Mouse (Mus musculus) heart, adult 9 months (tissue): ENCODE measurements around the gene Wwc1.

Experiments used
- DNase-seq, 2 experiments: peaks; one replicate each; pipeline ENCODE4 v3.0.0; 2022; ENCODE audit warnings: low spot score in 2 of 2

Wwc1 gene

DNA sequence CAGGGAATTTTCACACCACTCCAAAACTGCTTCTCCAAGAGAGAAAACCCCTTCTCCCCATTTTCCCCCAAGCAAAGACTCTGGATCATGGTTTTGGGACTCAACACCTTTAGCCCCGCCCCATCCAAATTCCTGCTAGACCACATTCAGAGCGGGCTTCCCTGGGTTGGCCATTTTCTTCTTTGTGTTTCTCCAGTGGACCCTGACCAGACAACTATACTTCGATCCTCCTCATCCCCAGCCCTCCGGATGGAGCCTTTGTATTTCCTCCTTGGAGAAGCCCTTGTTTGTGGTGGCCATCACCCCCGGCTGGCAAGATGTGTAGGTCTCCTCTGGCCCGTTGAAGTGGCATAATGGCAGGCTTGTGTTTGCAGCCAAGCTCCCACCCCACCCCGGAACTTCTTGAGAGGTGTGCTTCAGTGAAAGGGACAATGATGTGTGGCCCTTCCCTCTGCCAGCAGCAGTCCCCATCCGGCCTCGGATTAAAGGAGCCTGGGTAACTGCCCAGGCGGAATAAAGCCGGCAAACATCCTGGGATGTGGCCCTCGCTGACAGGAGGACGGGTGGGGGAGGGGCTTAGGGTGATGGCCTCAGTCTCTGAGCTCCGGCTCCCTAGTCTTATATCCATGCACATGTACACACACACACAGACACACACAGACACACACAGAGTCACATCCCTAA lies 46.8 kb downstream of the Wwc1 start:
- no peak for DNase-seq

DNA sequence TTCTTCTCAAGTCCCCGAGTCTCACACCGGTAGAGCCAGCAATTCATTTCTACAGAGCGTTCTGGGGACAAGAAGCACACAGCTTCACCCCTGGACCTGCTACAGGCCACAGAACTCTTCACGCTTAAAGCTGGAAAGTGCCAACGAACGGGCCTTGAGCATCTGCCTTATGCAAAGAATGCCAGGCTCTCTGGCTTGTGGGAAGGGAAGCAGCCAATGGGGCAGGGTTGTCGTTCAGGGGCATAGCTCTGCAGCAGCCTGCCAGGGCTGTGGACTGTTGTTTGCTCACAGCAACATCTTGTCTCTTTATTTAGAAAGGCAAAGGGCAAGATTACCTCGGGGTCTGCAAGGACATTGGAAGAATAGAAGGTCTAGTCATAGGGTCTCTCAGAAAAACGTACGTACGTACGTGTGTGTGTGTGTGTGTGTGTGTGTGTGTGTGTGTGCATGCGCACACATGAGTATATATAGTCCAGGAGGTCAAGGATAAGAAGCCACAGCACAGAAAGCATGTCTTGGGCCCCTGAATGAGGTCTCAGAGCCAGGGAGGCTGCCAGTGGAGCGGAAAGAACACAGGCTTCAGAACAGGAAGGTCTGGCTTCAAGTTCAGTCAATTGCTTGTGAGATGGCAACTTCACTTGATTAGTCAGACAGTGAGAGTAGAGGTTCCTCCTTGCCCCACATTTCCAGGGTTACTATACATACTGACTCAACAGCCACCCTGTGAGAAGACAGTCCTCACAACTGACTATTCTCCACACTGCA lies 48.0 kb downstream of the Wwc1 start:
- DNase-seq = no peak

- no peak for DNase-seq
Observed at GRCm38 (mm10) chr11:35930511-35931060, 49.7 kb downstream of the Wwc1 start.

- DNase-seq = no peak
Observed at GRCm38 (mm10) chr11:35928453-35928852, 51.9 kb downstream of the Wwc1 start.

DNA sequence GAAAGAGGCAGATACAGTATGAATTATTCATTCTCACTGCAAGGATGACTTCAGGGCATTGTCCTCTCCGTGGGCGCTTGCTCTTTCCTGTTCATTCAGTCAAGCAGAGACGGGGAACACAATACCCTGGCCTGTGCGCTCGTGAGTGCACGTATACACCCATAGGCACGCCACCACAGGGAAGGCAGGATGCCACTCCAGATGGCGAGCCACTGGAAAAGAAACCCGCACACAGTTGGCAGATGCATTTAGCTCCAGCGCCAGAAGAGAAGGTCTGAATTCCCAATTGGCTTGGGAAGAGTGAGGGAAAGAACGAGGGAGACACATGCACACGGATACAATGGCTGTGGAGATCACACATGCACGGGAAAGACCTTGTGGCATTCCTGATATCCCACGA lies 53.0 kb downstream of the Wwc1 start:
- no peak for DNase-seq

GRCm38 (mm10) chr11:35925592-35925991 lies 54.7 kb downstream of the Wwc1 start:
- no peak for DNase-seq

DNA sequence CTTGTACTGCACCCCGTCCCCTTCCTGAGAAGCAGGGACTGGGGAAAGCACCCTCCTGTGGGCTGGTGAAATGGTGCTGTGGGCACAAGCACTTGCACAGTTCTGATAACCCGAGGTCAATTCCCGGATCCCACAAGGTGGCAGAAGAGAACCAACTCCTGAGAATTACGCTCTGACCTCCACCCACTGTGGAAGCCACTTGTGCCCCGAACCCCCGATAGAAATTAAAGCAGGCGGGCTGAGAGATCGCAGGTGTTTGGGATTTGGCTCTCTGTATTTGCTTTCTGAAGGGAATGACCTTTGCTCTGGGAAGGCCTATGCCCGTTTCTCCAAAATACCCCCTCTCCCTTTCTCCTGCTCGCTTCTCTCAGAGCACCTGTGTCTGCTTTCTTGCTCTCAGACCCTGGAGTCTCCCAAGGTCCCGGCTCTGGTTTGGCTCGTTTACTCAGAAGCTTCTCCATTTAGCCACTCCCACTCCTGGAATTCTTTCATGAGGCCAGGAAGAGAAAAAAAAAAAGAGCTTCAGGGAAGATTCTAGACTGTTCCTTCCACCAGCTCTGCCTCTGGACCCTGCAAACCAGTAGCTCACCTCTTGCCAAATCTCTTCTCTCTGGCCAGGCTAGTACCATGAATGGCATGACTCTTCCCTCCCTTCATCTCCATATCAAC lies 58.0 kb downstream of the Wwc1 start:
- DNase-seq = no peak

DNA sequence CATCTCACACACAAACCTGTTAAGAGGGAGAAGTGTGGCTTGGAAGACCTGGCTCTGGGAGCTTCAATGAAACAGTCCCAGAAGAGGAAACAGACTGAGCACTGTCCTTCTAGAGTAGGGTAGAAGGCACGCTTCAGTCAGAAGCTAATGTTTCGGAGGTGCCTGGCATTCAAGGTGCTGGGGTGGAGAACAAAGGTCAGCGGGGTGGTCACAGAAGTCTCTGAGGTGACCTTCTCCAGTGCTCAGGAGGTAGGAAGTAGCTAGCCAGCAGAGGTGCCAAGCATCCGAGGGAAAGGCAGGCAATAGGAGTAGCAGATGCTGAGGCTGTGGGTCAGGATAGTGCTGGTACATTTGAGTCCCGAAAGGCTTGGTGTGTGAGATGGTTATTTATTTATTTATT lies 59.6 kb downstream of the Wwc1 start:
- DNase-seq = no peak

DNA sequence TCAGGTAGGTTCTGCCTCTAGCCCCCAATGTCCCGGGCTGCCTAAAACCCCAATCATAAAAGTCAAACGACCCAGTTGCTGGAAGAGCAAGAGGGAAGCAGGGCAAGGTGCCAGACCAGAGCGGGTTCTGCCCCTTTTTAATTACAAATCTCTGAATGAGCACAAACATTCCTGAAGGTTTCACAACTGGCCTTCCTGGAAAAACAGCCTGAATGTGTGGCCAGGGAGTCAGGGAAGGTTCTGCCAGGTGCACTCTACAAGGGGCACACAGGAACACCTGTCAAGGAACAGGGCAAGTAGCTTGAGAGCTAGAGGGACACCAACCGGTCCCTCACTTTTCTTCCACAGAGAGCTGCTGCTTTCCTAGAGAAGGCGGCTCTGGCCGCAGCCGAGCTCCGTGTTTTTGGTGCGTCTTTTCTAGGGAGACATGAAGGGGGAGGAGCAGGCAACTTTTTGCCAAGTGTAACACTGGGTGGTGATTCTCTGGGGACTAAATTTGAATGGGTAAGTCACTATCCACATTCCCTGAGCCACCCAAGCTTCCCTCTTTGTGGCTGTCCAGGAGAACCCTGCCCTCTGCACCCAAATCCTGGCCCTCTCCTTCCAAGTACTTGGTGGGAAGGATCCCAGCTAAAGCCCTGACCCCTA lies 60.3 kb downstream of the Wwc1 start:
- DNase-seq = no peak

DNA sequence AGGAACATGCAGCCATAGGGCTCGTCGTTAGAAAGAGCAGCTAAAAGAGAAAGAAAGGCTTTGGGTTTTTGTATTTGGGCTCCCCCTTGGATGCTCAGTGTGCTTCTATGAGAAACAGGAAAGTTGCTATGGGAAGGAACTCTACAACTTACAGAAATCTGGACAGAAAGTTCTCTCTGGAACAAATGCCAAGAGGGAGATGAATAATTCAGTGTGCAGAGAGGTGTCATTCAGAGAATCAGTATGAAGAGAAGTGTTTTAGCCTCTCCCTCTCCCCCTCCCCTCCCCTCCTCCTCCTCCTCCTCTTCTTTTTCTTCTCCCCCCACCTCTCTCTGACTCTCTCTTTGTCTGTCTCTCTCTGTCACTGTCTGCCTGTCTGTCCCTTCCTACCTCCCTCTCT lies 60.9 kb downstream of the Wwc1 start:
- no peak for DNase-seq

GRCm38 (mm10) chr11:35916466-35917185 lies 63.7 kb downstream of the Wwc1 start:
- DNase-seq = no peak

GRCm38 (mm10) chr11:35915546-35915945 lies 64.8 kb downstream of the Wwc1 start:
- DNase-seq = no peak

DNA sequence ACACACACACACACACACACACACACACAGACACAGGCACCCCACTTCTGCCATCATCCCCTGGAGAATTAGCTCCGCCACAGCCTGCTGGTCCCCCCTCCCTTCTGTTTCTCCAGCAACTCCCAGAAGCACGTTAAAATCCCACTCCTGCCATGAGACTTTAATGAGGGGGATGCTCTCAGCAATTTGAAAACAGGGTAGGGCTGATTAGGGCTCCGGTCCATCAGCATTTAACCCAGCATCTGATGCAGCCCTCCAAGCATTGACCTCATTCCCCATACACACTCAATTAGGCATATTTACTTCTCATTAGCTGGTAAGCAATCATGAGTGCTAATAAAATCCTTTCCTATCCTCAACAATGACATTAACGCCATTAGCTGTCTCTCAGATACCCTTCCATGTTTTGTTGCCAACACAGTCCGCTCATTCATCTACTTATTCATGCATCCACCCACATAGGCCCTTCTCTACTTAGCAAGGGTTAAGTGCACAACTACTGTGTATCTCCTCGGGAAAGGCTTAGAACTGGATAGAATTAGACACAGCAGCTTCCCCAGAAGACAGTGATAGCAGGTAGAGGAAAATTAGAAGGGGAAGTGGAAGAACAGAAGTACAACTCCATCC lies 66.8 kb downstream of the Wwc1 start:
- no peak for DNase-seq

DNA sequence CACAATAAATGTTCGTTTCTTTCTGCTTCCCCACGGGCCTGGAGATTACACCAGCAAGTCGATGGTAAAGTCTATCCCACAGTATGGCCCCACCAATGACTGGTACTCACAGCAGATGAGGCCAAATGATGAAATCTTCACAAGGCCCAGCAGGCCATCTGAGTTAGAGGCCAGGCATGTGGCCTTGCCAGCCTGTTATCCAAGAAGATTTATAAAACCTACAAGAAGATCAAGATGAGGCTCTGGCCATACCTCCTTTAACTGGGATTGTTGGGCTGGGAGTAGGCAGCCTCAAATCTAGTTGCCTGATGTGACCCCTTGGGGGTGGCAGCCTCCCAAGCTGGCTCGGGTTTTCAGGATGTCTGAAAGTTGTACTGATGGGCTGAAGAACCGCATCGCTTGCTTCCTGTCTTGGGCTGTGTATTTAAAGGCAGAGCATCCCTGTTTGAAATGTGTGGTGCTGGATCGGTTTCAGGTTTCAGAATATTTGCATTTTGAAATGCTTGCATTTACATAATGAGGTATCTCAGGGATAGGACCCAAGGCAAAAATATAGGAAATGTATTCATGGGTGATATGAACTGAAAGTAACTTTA lies 75.3 kb downstream of the Wwc1 start:
- DNase-seq = no peak

GRCm38 (mm10) chr11:35903079-35903478 lies 77.2 kb downstream of the Wwc1 start:
- no peak for DNase-seq

DNA sequence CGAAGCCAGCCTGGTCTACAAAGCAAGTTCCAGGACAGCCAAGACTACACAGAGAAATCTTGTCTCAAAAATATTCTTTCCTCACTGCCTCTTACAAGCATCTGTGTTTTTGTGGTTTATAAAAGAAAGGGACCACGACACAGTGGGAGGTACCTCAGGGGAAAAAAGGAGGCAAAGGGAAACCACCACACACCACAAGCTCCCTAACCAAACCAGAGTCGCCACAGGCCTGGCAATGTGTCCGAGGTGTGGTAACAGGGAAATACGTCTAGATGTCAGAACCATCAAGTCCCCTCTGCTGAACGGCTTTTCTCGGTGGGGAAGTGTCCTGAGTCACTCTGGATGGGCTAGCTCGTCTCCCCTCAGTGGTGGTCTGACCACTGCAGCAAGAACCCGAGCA lies 80.4 kb downstream of the Wwc1 start:
- DNase-seq = no peak

GRCm38 (mm10) chr11:35893454-35893853 lies 86.9 kb downstream of the Wwc1 start:
- no peak for DNase-seq

DNA sequence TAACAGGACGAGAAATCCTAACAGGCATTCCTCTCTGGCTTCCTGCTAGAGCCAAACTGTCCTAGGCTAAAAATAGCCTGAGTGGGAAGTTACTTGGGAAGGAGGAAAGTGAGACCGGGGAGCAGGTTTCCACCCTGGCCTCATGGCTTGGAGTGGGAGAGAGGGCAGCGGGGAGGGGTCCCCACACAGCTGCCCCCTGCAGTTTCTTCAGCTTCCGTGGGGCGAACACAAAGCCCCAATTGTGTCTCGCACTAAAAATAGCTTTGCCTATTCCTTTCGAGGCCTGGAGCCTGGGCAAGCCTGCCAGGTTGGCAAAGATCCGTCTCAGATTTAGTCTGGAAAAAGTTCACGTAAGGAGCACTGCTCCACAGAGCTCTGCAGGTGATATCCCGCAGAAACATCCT lies 87.3 kb downstream of the Wwc1 start:
- peak in 1 of 2 experiments; percentile 12 for DNase-seq

- DNase-seq = no peak
Observed at GRCm38 (mm10) chr11:35892293-35892692, 88.0 kb downstream of the Wwc1 start.

DNA sequence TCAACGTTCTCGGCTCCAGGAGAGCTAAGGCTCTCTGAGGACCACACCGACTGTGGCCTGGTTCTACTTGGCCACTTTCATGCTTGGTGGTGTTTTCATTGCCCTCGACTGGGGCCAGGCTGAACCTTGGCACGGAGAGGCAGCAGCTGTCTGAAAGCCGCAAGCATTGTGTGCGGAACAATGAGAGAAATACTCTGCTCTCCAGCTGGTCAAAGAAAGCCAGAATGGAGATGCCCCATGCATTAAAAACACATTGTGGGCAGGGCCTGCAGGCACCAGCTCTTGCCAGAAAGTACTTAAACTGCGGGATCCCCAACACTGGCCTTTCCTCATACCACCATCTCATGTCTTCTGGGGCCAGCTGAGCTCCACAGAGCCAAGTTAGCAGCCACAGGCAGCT lies 91.5 kb downstream of the Wwc1 start:
- DNase-seq = no peak

GRCm38 (mm10) chr11:35882777-35883176 lies 97.5 kb downstream of the Wwc1 start:
- DNase-seq = no peak
